Mouse (Mus musculus) heart, embryonic 12.5 days (tissue): ENCODE results near the gene Noxred1. TPM values are rescaled to one million over a fixed set of nuclear protein-coding genes. Genes with fewer than 3 reads are reported as not detected.

Experiments
- ATAC-seq: fragments of 200-750 bp; cut with Nextera tagmentation; 2 replicates; pipeline ENCODE4 v1.8.0; 2017; ENCODE audit warnings: moderate TSS enrichment, moderate library complexity; ENCODE audit not compliant: insufficient number of reproducible peaks, low FRiP score
- H3K27ac ChIP-seq: fragments of 300-500 bp; sonication (generic); 2 replicates; pipeline ENCODE4 v1.5.1; 2016; ENCODE audit warnings: mild to moderate bottlenecking, moderate library complexity; ENCODE audit not compliant: poor library complexity, severe bottlenecking
- H3K27me3 ChIP-seq: fragments of 300-500 bp; sonication (generic); replicated peaks from 2 replicates; pipeline ENCODE4 v1.6.1; 2016; ENCODE audit warnings: mild to moderate bottlenecking, moderate library complexity
- H3K36me3 ChIP-seq: fragments of 300-500 bp; sonication (generic); 2 replicates; pipeline ENCODE4 v1.6.1; 2016; ENCODE audit warnings: mild to moderate bottlenecking, moderate library complexity
- H3K4me1 ChIP-seq: fragments of 300-500 bp; sonication (generic); replicated peaks from 2 replicates; pipeline ENCODE4 v1.6.1; 2016; ENCODE audit warnings: mild to moderate bottlenecking
- H3K4me2 ChIP-seq: fragments of 300-500 bp; sonication (generic); 2 replicates; pipeline ENCODE4 v1.6.1; 2016; ENCODE audit warnings: mild to moderate bottlenecking, moderate library complexity
- H3K4me3 ChIP-seq: fragments of 300-500 bp; sonication (generic); 2 replicates; pipeline ENCODE4 v1.5.1; 2016; ENCODE audit warnings: mild to moderate bottlenecking
- H3K9ac ChIP-seq: fragments of 300-500 bp; sonication (generic); 2 replicates; pipeline ENCODE4 v1.6.1; 2016; ENCODE audit warnings: mild to moderate bottlenecking, moderate library complexity
- H3K9me3 ChIP-seq: fragments of 300-500 bp; sonication (generic); replicated peaks from 2 replicates; pipeline ENCODE4 v1.6.1; 2016; ENCODE audit warnings: mild to moderate bottlenecking, moderate library complexity
- WGBS: fragments of 180-500 bp; shearing (Covaris S2); methylation state at CpG from one replicate; pipeline ENCODE4 v1.1.7; 2016; 5-methylcytosine and 5-hydroxymethylcytosine counted together
- microRNA-seq: library from miRNA; unstranded; fragments of <30 nt; microRNA quantifications from one replicate; pipeline ENCODE4, GENCODE M21; 2017
- polyA plus RNA-seq: library from polyadenylated mRNA; unstranded; fragments of >200 nt; fragmentation: Nextera tagmentation; extraction: Ambion mirVana; gene quantifications from 2 replicates; pipeline ENCODE4 v1.2.1, GENCODE M21; 2016

The Noxred1 gene
- polyA plus RNA-seq, 1 experiment from 2014 or later = 1.5 TPM

- Histone ChIP-seq H3K27me3 (no peaks in the 10 kb centered on the region), H3K9me3 (no peaks in the 10 kb centered on the region)
- no peak for ATAC-seq
Measured at GRCm38 (mm10) chr12:87196310-87196709, 42.2 kb downstream of the Noxred1 start.

GRCm38 (mm10) chr12:87195069-87195468 is 43.5 kb downstream of the Noxred1 start:
- 75% methylated on average over 1 of the region's 1 CpGs for WGBS
- no peak for ATAC-seq
- H3K36me3 ChIP-seq = no peaks in the 10 kb centered on the region

More at GRCm38 (mm10) chr12:87196310-87196709, 42.2 kb downstream of the Noxred1 start:
- Histone ChIP-seq H3K4me3 (no peak overlapping the region), H3K27ac (no peak overlapping the region), H3K4me1 (peaks cover 5% of the 10 kb centered on the region; the same call in 1 of the 2 replicates), H3K4me2 (no peak overlapping the region), H3K9ac (no peak overlapping the region), H3K36me3 (no peaks in the 10 kb centered on the region)

GRCm38 (mm10) chr12:87193008-87193407 is 45.5 kb downstream of the Noxred1 start:
- H3K4me1 ChIP-seq = no peaks in the 10 kb centered on the region
- no peak overlapping the region for H3K27ac ChIP-seq
- H3K27me3 ChIP-seq = no peaks in the 10 kb centered on the region
- H3K4me3 ChIP-seq = no peak overlapping the region
- WGBS = 87% methylated on average over 3 of the region's 3 CpGs
- H3K4me2 ChIP-seq = no peak overlapping the region
- H3K9me3 ChIP-seq = no peaks in the 10 kb centered on the region
- ATAC-seq = no peak
- no peak overlapping the region for H3K9ac ChIP-seq
- no peaks in the 10 kb centered on the region for H3K36me3 ChIP-seq

More at GRCm38 (mm10) chr12:87195069-87195468, 43.5 kb downstream of the Noxred1 start:
- H3K27me3 ChIP-seq = no peaks in the 10 kb centered on the region
- no peak overlapping the region for H3K4me3 ChIP-seq
- H3K27ac ChIP-seq = no peak overlapping the region
- H3K4me1 ChIP-seq = peaks cover 5% of the 10 kb centered on the region; the same call in 1 of the 2 replicates
- no peak overlapping the region for H3K9ac ChIP-seq
- H3K9me3 ChIP-seq = no peaks in the 10 kb centered on the region
- H3K4me2 ChIP-seq = no peak overlapping the region

GRCm38 (mm10) chr12:87177631-87178030 is 60.9 kb downstream of the Noxred1 start:
- no peaks in the 10 kb centered on the region for H3K27me3 ChIP-seq
- no peaks in the 10 kb centered on the region for H3K4me1 ChIP-seq
- H3K4me2 ChIP-seq = no peak overlapping the region
- no peaks in the 10 kb centered on the region; the same call in 1 of the 2 replicates for H3K36me3 ChIP-seq
- H3K9ac ChIP-seq = no peak overlapping the region
- no peaks in the 10 kb centered on the region for H3K9me3 ChIP-seq
- ATAC-seq = no peak
- 93% methylated on average over 4 of the region's 4 CpGs for WGBS
- H3K4me3 ChIP-seq = no peak overlapping the region
- no peak overlapping the region for H3K27ac ChIP-seq

GRCm38 (mm10) chr12:87175194-87175946 is 63.2 kb downstream of the Noxred1 start:
- WGBS = 56% methylated on average over 4 of the region's 4 CpGs
- Histone ChIP-seq H3K36me3 (peaks cover 12% of the 10 kb centered on the region; the same call in 1 of the 2 replicates), H3K27ac (no peak overlapping the region), H3K4me3 (no peak overlapping the region), H3K4me1 (no peaks in the 10 kb centered on the region), H3K4me2 (no peak overlapping the region), H3K9ac (no peak overlapping the region), H3K9me3 (no peaks in the 10 kb centered on the region), H3K27me3 (no peaks in the 10 kb centered on the region)
- no peak for ATAC-seq

Small RNAs within 50 kb of the gene (microRNA-seq; reads per million reads assigned to microRNA genes)
- not detected for gene Gm47293

Other genes with a start within 250 kb of the Noxred1 start
- not detected in 2 replicates for gene Zdhhc22, start 248.3 kb downstream of the Noxred1 start, polyA plus RNA-seq
- not detected in 2 replicates for gene Tmem63c, start 217.4 kb downstream of the Noxred1 start, polyA plus RNA-seq
- gene Ngb, start 136.2 kb downstream of the Noxred1 start, polyA plus RNA-seq = 0.57 TPM in 1 of 2 replicates, not detected in the other
- gene Gstz1, start 91.6 kb downstream of the Noxred1 start, polyA plus RNA-seq = 30.9 and 31.4 TPM in 2 replicates
- gene Pomt2, start 90.8 kb downstream of the Noxred1 start, polyA plus RNA-seq = 15.4 and 16.0 TPM in 2 replicates
- 0.91 and 1.3 TPM in 2 replicates for gene Samd15, start 39.0 kb downstream of the Noxred1 start, polyA plus RNA-seq
- gene Tmed8, start 38.3 kb downstream of the Noxred1 start, polyA plus RNA-seq = 3.4 and 3.7 TPM in 2 replicates
- 29.6 and 31.8 TPM in 2 replicates for gene Vipas39, start 27.5 kb upstream of the Noxred1 start, polyA plus RNA-seq
- 190 and 196 TPM in 2 replicates for gene Ahsa1, start 27.7 kb upstream of the Noxred1 start, polyA plus RNA-seq
- gene Ism2, start 61.0 kb upstream of the Noxred1 start, polyA plus RNA-seq = 0.92 and 1.1 TPM in 2 replicates
- gene Sptlc2, start 149.6 kb upstream of the Noxred1 start, polyA plus RNA-seq = 73.3 and 76.4 TPM in 2 replicates
- gene Slirp, start 205.2 kb upstream of the Noxred1 start, polyA plus RNA-seq = 249 and 268 TPM in 2 replicates
- gene Alkbh1, start 205.3 kb upstream of the Noxred1 start, polyA plus RNA-seq = 36.6 and 40.0 TPM in 2 replicates
- gene Snw1, start 233.5 kb upstream of the Noxred1 start, polyA plus RNA-seq = 85.7 and 86.1 TPM in 2 replicates